Mouse (Mus musculus) lung, adult 2 months (tissue): ENCODE data around the gene Dctn3.

ENCODE experiments used
- CTCF ChIP-seq: fragments of 200-500 bp; IDR thresholded peaks from 2 replicates; pipeline ENCODE4 v1.5.1; 2011; ENCODE audit warnings: mild to moderate bottlenecking, low read length, control low read depth; ENCODE audit not compliant: insufficient read depth
- POLR2A ChIP-seq: fragments of 200-500 bp; IDR thresholded peaks from 2 replicates; pipeline ENCODE4 v1.6.1; 2011; ENCODE audit warnings: low read depth, mild to moderate bottlenecking, control low read depth, low read length, borderline replicate concordance; ENCODE audit errors: extremely low read depth

- peak; percentile 60; the same call in 1 of the 2 replicates for TF ChIP-seq POLR2A
- no peak for TF ChIP-seq CTCF
Observed at GRCm38 (mm10) chr4:41760288-41760721, 37.3 kb upstream of the Dctn3 start.
